Mouse (Mus musculus): ENCODE measurements around the gene Kdm1a. TPM values are rescaled to one million over a fixed set of nuclear protein-coding genes. Genes with fewer than 3 reads are reported as not detected.

Kdm1a gene
- polyA plus RNA-seq, 1 experiment from 2014 or later, result 46.9 TPM

DNA sequence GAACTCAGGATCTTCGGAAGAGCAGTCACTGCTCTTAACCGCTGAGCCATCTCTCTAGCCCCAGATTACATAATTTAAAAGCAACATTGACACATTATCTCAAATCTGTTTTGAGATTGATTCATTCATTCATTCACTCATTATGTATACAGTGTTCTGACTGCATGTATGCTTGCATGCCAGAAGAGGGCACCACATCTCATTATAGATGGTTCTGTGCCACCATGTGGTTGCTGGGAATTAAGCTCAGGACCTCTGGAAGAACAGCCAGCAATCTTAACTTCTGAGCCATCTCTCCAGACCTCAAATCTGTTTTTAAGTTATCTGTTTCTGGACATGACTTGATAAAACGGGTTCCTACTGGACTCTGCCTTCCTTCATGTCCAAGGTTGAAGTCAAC is 2.7 kb downstream of the Kdm1a start:
- Histone ChIP-seq H3K27ac (no peak overlapping the region), H3K4me3 (no peak overlapping the region), H3K36me3 (no peaks in the 10 kb centered on the region; the same call in 1 of the 2 replicates), H3K4me1 (peaks cover 13% of the 10 kb centered on the region), H3K27me3 (no peaks in the 10 kb centered on the region), H3K9me3 (no peaks in the 10 kb centered on the region), H3K4me2 (replicated peaks) (peak overlapping the region; percentile 69; the same call in 1 of the 2 replicates), H3K9ac (no peak overlapping the region)
- 98% methylated on average over 3 of the region's 3 CpGs for whole genome bisulfite sequencing
- no peak for ATAC-seq (ENCODE audit: low FRiP score, low read depth)

- no peak for ATAC-seq (ENCODE audit: low FRiP score, low read depth)
- no peak overlapping the region for H3K9ac ChIP-seq
- H3K27me3 ChIP-seq, result no peaks in the 10 kb centered on the region
- no peak overlapping the region for H3K4me3 ChIP-seq
- no peaks in the 10 kb centered on the region for H3K9me3 ChIP-seq
- H3K36me3 ChIP-seq, result no peaks in the 10 kb centered on the region; the same call in 1 of the 2 replicates
- WGBS, result 89% methylated on average over 7 of the region's 7 CpGs
- H3K4me1 ChIP-seq, result peaks cover 21% of the 10 kb centered on the region
- no peak overlapping the region for H3K4me2 ChIP-seq (replicated peaks)
- H3K27ac ChIP-seq, result no peak overlapping the region
Measured at GRCm38 (mm10) chr4:136598268-136598876, 4.2 kb downstream of the Kdm1a start.

DNA sequence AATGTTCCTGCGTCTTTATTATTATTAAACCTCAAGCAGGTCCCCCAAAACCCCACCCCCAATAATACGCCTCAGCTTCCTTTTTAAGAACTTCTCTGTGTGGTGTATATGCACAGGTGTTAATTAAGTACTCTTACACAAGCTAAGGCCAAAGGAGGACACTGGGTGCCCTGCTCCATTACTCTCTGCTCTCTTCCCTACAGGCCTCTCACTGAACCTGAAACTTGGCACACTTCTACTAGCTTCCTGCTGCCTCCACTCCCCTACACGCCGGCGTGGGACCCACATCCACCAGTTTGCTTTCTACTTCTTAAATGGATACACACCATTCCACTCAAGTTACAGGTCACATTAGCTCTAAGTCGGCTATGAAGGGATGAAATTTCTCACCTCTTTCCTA is 7.3 kb downstream of the Kdm1a start:
- Histone ChIP-seq H3K4me1 (peaks cover 15% of the 10 kb centered on the region; the same call in 1 of the 2 replicates), H3K27ac (no peak overlapping the region), H3K4me3 (no peak overlapping the region), H3K9me3 (no peaks in the 10 kb centered on the region), H3K27me3 (no peaks in the 10 kb centered on the region), H3K9ac (no peak overlapping the region), H3K4me2 (replicated peaks) (no peak overlapping the region), H3K36me3 (peaks cover 10% of the 10 kb centered on the region)
- no peak for ATAC-seq (ENCODE audit: low FRiP score, low read depth)
- 81% methylated on average over 6 of the region's 6 CpGs for WGBS

DNA sequence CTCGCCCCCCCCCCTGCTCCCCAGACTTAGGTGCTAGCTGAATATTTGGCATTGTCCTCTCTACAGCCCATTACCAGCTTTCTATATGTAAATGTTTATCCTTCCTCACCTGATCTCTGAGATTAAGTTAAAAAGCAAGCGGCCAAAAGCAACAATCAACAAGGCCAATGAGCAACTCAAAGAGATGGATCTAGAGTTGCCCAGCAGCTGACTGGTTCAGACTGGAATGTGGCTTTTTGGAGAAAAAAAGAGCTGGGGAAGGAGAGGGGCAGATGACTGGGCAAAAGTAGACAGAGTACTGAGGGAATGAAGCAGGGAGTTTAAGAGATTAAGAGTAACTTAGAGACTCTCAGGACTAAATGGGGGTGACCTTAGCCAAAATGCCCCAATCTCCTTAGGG is 8.5 kb downstream of the Kdm1a start:
- peaks cover 16% of the 10 kb centered on the region for H3K36me3 ChIP-seq
- ATAC-seq (ENCODE audit: low FRiP score, low read depth), result no peak
- no peaks in the 10 kb centered on the region for H3K27me3 ChIP-seq
- H3K4me3 ChIP-seq, result no peak overlapping the region
- H3K9me3 ChIP-seq, result no peaks in the 10 kb centered on the region
- H3K9ac ChIP-seq, result no peak overlapping the region
- H3K4me2 ChIP-seq (replicated peaks), result no peak overlapping the region
- H3K27ac ChIP-seq, result no peak overlapping the region
- H3K4me1 ChIP-seq, result peaks cover 13% of the 10 kb centered on the region; the same call in 1 of the 2 replicates
- WGBS, result 85% methylated on average over 2 of the region's 2 CpGs

DNA sequence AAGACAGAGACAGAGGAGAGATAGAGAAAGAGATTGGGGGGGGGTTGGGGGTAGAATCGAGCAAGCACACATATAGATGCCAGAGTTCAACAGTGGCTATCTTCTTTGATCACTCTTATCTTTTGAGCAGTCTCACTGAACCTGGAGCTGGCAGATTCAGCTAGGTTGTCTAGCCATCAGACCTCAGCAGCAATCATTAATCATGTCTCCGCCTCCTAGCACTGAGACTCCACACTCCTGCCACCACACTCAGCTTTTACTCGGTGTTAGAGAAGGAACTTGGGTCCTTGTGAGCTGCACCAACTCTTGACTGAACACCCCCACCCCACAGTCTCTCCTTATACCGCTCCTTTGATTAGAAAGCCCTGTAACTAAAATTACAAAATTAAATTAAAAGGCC is 10.4 kb downstream of the Kdm1a start:
- peaks cover 13% of the 10 kb centered on the region; the same call in 1 of the 2 replicates for H3K4me1 ChIP-seq
- ATAC-seq (ENCODE audit: low FRiP score, low read depth), result no peak
- no peak overlapping the region for H3K4me3 ChIP-seq
- no peak overlapping the region for H3K27ac ChIP-seq
- H3K27me3 ChIP-seq, result no peaks in the 10 kb centered on the region
- H3K9me3 ChIP-seq, result no peaks in the 10 kb centered on the region
- no peak overlapping the region for H3K4me2 ChIP-seq (replicated peaks)
- no peak overlapping the region for H3K9ac ChIP-seq
- WGBS, result 66% methylated on average over 4 of the region's 4 CpGs
- peaks cover 23% of the 10 kb centered on the region for H3K36me3 ChIP-seq

- Histone ChIP-seq H3K4me3 (no peak overlapping the region), H3K4me1 (peaks cover 12% of the 10 kb centered on the region; the same call in 1 of the 2 replicates), H3K9ac (no peak overlapping the region), H3K4me2 (replicated peaks) (no peak overlapping the region), H3K36me3 (peaks cover 31% of the 10 kb centered on the region), H3K27me3 (no peaks in the 10 kb centered on the region), H3K9me3 (no peaks in the 10 kb centered on the region), H3K27ac (no peak overlapping the region)
- WGBS, result 94% methylated on average over 4 of the region's 4 CpGs
- ATAC-seq (ENCODE audit: low FRiP score, low read depth), result no peak
Measured at GRCm38 (mm10) chr4:136588003-136588402, 14.5 kb downstream of the Kdm1a start.

- H3K36me3 ChIP-seq, result peaks cover 31% of the 10 kb centered on the region
- H3K9ac ChIP-seq, result no peak overlapping the region
- no peaks in the 10 kb centered on the region for H3K27me3 ChIP-seq
- peaks cover 18% of the 10 kb centered on the region; the same call in 1 of the 2 replicates for H3K4me1 ChIP-seq
- 80% methylated on average over 4 of the region's 4 CpGs for WGBS
- H3K9me3 ChIP-seq, result no peaks in the 10 kb centered on the region
- no peak overlapping the region for H3K4me3 ChIP-seq
- no peak overlapping the region for H3K4me2 ChIP-seq (replicated peaks)
- no peak overlapping the region for H3K27ac ChIP-seq
- no peak for ATAC-seq (ENCODE audit: low FRiP score, low read depth)
Measured at GRCm38 (mm10) chr4:136587221-136587827, 15.2 kb downstream of the Kdm1a start.

DNA sequence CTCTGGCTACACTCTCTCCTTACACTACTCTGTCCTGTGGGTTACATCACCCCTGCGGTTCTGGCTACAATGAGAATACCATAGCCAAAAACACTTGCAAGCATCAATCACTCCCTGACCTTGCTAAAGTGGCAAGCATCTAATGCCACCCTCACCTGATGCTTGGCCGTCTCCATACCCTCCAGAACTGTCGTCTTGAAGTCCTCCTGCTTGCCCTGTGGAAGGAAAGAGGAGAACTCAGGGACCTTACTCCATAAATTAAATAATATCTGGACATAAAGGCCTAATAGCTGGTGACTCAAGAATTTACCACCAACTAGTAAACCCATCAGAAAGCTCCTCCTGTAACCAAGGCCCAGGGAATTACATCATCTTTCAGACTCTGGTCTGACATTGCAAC is 20.6 kb downstream of the Kdm1a start:
- Histone ChIP-seq H3K27ac (no peak overlapping the region), H3K4me2 (replicated peaks) (no peak overlapping the region), H3K9me3 (no peaks in the 10 kb centered on the region), H3K4me1 (peaks cover 20% of the 10 kb centered on the region), H3K27me3 (no peaks in the 10 kb centered on the region), H3K4me3 (no peak overlapping the region), H3K9ac (no peak overlapping the region), H3K36me3 (peaks cover 17% of the 10 kb centered on the region)
- WGBS, result 87% methylated on average over 3 of the region's 3 CpGs
- no peak for ATAC-seq (ENCODE audit: low FRiP score, low read depth)

DNA sequence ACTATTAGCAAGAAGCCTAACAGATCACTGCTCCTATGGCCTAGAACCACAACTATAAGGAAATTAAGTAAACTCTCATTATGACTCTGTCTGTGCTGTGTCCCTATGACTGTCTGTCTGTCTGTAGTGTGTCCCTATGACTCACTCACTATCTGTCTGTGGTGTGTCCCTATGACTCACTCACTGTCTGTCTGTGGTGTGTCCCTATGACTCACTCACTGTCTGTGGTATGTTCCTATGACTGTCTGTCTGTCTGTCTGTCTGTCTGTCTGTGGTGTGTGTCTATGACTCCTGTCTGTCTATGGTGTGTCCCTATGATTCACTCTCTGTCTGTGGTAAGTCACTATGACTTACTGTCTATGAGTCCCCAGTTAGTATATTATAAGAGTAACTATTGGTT is 32.5 kb downstream of the Kdm1a start:
- Histone ChIP-seq H3K4me3 (no peak overlapping the region), H3K9me3 (no peaks in the 10 kb centered on the region), H3K27ac (no peak overlapping the region), H3K4me1 (peaks cover 5% of the 10 kb centered on the region; the same call in 1 of the 2 replicates), H3K4me2 (replicated peaks) (no peak overlapping the region), H3K9ac (no peak overlapping the region), H3K27me3 (no peaks in the 10 kb centered on the region), H3K36me3 (peaks cover 71% of the 10 kb centered on the region)
- ATAC-seq (ENCODE audit: low FRiP score, low read depth), result no peak

- Histone ChIP-seq H3K9ac (no peak overlapping the region), H3K4me1 (0 out of 2 replicates have a peak, but pooled peaks cover 2% of the 10 kb centered on the region), H3K36me3 (peaks cover 84% of the 10 kb centered on the region), H3K27ac (no peak overlapping the region), H3K4me2 (replicated peaks) (no peak overlapping the region), H3K4me3 (no peak overlapping the region), H3K9me3 (no peaks in the 10 kb centered on the region), H3K27me3 (no peaks in the 10 kb centered on the region)
- WGBS, result 80% methylated on average over 3 of the region's 3 CpGs
- ATAC-seq (ENCODE audit: low FRiP score, low read depth), result no peak
Measured at GRCm38 (mm10) chr4:136568629-136569028, 33.9 kb downstream of the Kdm1a start.

- H3K36me3 ChIP-seq, result peaks cover 94% of the 10 kb centered on the region
- ATAC-seq (ENCODE audit: low FRiP score, low read depth), result no peak
- H3K4me2 ChIP-seq (replicated peaks), result no peak overlapping the region
- no peak overlapping the region for H3K9ac ChIP-seq
- H3K9me3 ChIP-seq, result no peaks in the 10 kb centered on the region
- WGBS, result 89% methylated on average over 6 of the region's 6 CpGs
- H3K4me1 ChIP-seq, result 0 out of 2 replicates have a peak, but pooled peaks cover under 1% of the 10 kb centered on the region
- H3K27me3 ChIP-seq, result no peaks in the 10 kb centered on the region
- H3K27ac ChIP-seq, result no peak overlapping the region
- H3K4me3 ChIP-seq, result no peak overlapping the region
Measured at GRCm38 (mm10) chr4:136562755-136563154, 39.8 kb downstream of the Kdm1a start.

GRCm38 (mm10) chr4:136560270-136560991 is 42.1 kb downstream of the Kdm1a start:
- H3K9ac ChIP-seq, result no peak overlapping the region
- 87% methylated on average over 8 of the region's 8 CpGs for WGBS
- ATAC-seq (ENCODE audit: low FRiP score, low read depth), result no peak
- H3K9me3 ChIP-seq, result no peaks in the 10 kb centered on the region
- H3K36me3 ChIP-seq, result peaks cover 95% of the 10 kb centered on the region
- H3K27me3 ChIP-seq, result no peaks in the 10 kb centered on the region
- H3K27ac ChIP-seq, result no peak overlapping the region
- no peak overlapping the region for H3K4me2 ChIP-seq (replicated peaks)
- no peaks in the 10 kb centered on the region for H3K4me1 ChIP-seq
- H3K4me3 ChIP-seq, result no peak overlapping the region
